Mouse (Mus musculus): Measurements from ENCODE around the gene Acsl1. TPM values are rescaled to one million over a fixed set of nuclear protein-coding genes. Genes with fewer than 3 reads are reported as not detected.

Gene Acsl1
- polyA plus RNA-seq, 1 experiment from 2014 or later = 42.5 TPM

DNA sequence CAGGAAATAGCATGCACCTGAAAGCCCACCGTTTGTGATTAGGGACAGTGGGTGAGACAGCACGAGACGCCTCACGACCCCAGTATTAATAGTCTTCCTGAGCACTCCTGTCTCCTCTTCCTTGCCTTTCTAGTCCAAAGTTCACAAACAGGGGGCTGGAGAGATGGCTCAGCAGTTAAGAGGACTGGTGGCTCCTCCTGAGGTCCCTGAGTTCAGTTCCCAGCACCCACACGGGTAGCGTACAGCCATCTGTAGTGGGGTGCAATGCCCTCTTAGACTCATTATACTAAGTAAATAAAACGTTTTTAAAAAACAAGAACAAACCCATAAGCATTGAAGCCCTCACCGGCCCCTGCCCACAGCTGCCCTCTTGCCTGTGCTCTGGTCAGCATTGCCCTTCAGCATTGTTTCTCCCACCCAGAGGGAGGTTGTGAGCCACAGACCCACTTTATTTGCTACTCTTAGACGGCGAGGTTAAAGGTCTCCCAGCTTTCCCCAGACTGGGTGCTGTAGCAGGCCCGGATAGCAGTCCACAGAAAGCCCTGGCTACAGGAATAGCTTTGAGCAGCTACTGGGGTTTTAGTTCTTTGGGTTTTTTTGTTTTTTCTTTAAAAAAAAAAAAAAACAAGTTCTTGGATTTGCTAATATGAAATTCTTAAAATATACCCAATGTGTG lies 22.8 kb downstream of the Acsl1 start:
- ATAC-seq = no peak
- WGBS (ENCODE audit: insufficient replicate concordance) = 73% methylated on average over 11 of the region's 11 CpGs
- Histone ChIP-seq H3K9ac (no peak overlapping the region), H3K27me3 (replicated peaks) (no peaks in the 10 kb centered on the region), H3K4me1 (peaks cover 81% of the 10 kb centered on the region), H3K4me2 (no peak overlapping the region), H3K9me3 (replicated peaks) (no peaks in the 10 kb centered on the region), H3K36me3 (peaks cover 37% of the 10 kb centered on the region), H3K4me3 (no peak overlapping the region), H3K27ac (peak overlapping the region; percentile 59; the same call in 1 of the 2 replicates)

DNA sequence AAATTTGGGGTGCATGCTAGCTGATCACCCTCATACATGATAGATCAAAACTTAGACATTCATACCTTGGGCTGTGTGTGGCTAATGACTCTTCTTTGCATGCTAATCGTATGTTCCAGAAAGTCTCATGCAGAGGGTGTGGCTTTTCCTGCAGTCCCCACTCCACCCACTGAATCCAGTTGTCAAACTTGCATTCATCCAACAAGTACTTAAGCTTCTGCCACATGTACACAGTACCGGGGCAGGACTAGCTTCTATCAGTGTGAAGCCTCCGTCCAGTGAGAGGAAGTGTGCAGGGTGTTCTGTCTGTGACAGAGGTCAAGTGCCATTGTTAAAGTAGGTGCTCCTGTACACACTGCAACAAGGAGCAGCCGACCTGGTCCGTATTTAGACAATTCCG lies 26.0 kb downstream of the Acsl1 start:
- Histone ChIP-seq H3K36me3 (peaks cover 37% of the 10 kb centered on the region), H3K4me2 (peak overlapping the region; percentile 29), H3K27me3 (replicated peaks) (no peaks in the 10 kb centered on the region), H3K27ac (peak overlapping the region; percentile 76), H3K4me1 (peaks cover 87% of the 10 kb centered on the region), H3K9me3 (replicated peaks) (no peaks in the 10 kb centered on the region), H3K4me3 (no peak overlapping the region), H3K9ac (peak overlapping the region; percentile 20; the same call in 1 of the 2 replicates)
- peak; percentile 67 for ATAC-seq
- 51% methylated on average over 6 of the region's 6 CpGs for WGBS (ENCODE audit: insufficient replicate concordance)

- 39% methylated on average over 15 of the region's 15 CpGs for WGBS (ENCODE audit: insufficient replicate concordance)
- Histone ChIP-seq H3K9ac (no peak overlapping the region), H3K4me2 (peak overlapping the region; percentile 29), H3K4me1 (peaks cover 88% of the 10 kb centered on the region), H3K27ac (peak overlapping the region; percentile 76), H3K36me3 (peaks cover 37% of the 10 kb centered on the region), H3K27me3 (replicated peaks) (no peaks in the 10 kb centered on the region), H3K4me3 (no peak overlapping the region), H3K9me3 (replicated peaks) (no peaks in the 10 kb centered on the region)
- no peak; the same call in 1 of the 2 replicates for ATAC-seq
Measured at GRCm38 (mm10) chr8:46497314-46498011, 26.6 kb downstream of the Acsl1 start.

GRCm38 (mm10) chr8:46499376-46500061 lies 28.7 kb downstream of the Acsl1 start:
- 37% methylated on average over 19 of the region's 19 CpGs for WGBS (ENCODE audit: insufficient replicate concordance)
- no peaks in the 10 kb centered on the region for H3K27me3 ChIP-seq (replicated peaks)
- peak; percentile 58 for ATAC-seq
- H3K4me1 ChIP-seq = peaks cover 89% of the 10 kb centered on the region
- peak overlapping the region; percentile 76 for H3K27ac ChIP-seq
- H3K4me2 ChIP-seq = peak overlapping the region; percentile 41
- no peaks in the 10 kb centered on the region for H3K9me3 ChIP-seq (replicated peaks)
- H3K9ac ChIP-seq = no peak overlapping the region
- peaks cover 30% of the 10 kb centered on the region for H3K36me3 ChIP-seq
- no peak overlapping the region for H3K4me3 ChIP-seq

GRCm38 (mm10) chr8:46502333-46503071 lies 31.7 kb downstream of the Acsl1 start:
- H3K27me3 ChIP-seq (replicated peaks) = no peaks in the 10 kb centered on the region
- ATAC-seq = no peak
- peak overlapping the region; percentile 13; the same call in 1 of the 2 replicates for H3K4me2 ChIP-seq
- WGBS (ENCODE audit: insufficient replicate concordance) = 56% methylated on average over 19 of the region's 19 CpGs
- H3K9me3 ChIP-seq (replicated peaks) = no peaks in the 10 kb centered on the region
- no peak overlapping the region for H3K4me3 ChIP-seq
- no peak overlapping the region for H3K27ac ChIP-seq
- H3K9ac ChIP-seq = 0 out of 2 replicates have a peak overlapping the region, but pooled peaks have one; percentile 8
- peaks cover 27% of the 10 kb centered on the region for H3K36me3 ChIP-seq
- H3K4me1 ChIP-seq = peaks cover 65% of the 10 kb centered on the region

DNA sequence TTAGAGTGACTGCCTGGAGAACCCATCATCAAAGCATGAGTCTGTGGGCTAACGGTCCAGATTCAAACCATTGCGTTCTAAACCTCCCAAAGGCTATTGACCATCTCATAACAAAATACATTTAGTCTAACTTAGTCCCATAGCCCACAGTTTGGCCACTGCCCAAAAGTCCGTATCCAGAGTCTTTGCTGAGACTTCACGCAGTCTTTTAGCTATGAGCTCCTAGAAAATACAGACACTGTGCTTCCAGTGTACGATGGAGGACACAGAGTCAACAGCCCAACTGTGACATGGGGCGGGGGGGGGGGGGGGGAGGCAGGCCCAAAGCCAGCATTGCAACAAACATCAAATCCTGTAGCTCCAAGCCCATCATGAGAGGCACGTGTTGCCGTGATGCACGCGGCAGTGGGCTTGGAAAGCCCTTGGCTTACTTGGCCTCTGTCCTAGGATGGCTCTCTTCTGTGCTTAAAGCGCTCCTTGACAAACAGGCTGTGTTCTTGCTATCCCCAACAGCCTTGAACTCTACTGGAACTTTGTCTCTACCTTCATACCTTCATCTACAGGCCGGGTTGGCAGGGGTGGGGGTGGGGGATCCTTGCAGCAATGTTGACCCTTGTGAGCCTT lies 32.3 kb downstream of the Acsl1 start:
- Histone ChIP-seq H3K4me1 (peaks cover 58% of the 10 kb centered on the region), H3K27ac (no peak overlapping the region; the same call in 1 of the 2 replicates), H3K4me3 (no peak overlapping the region), H3K4me2 (0 out of 2 replicates have a peak overlapping the region, but pooled peaks have one; percentile 13), H3K9me3 (replicated peaks) (no peaks in the 10 kb centered on the region), H3K36me3 (peaks cover 32% of the 10 kb centered on the region), H3K9ac (no peak overlapping the region), H3K27me3 (replicated peaks) (no peaks in the 10 kb centered on the region)
- WGBS (ENCODE audit: insufficient replicate concordance) = 79% methylated on average over 12 of the region's 12 CpGs
- ATAC-seq = no peak

DNA sequence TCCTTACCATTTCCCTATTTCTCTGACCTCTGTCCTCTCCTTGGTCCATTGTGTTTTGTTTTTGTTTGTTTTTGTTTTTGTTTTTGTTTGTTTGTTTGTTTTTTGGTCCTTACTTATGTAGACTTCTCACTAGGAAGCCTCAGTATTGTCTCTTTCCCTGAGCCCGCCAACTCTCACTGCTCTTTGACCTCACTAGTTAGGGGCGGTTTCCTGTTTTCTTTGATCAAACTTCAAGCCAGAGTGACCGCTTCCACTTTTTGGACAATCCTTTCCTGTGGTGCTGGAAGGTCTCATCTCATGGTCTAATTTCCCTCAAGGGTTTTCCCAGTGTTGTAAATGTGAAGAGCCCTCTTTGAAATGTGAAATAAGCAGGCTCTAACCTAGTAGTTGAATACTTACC lies 33.4 kb downstream of the Acsl1 start:
- Histone ChIP-seq H3K4me1 (peaks cover 48% of the 10 kb centered on the region), H3K4me2 (no peak overlapping the region), H3K9ac (no peak overlapping the region), H3K9me3 (replicated peaks) (no peaks in the 10 kb centered on the region), H3K4me3 (no peak overlapping the region), H3K27ac (no peak overlapping the region), H3K27me3 (replicated peaks) (no peaks in the 10 kb centered on the region), H3K36me3 (peaks cover 43% of the 10 kb centered on the region)
- whole genome bisulfite sequencing (ENCODE audit: insufficient replicate concordance) = 50% methylated on average over 3 of the region's 3 CpGs
- no peak for ATAC-seq

- H3K27me3 ChIP-seq (replicated peaks) = no peaks in the 10 kb centered on the region
- no peak for ATAC-seq
- no peak overlapping the region for H3K4me2 ChIP-seq
- H3K4me3 ChIP-seq = no peak overlapping the region
- H3K27ac ChIP-seq = no peak overlapping the region
- H3K9ac ChIP-seq = no peak overlapping the region
- H3K9me3 ChIP-seq (replicated peaks) = no peaks in the 10 kb centered on the region
- H3K4me1 ChIP-seq = peaks cover 8% of the 10 kb centered on the region
- peaks cover 56% of the 10 kb centered on the region for H3K36me3 ChIP-seq
- 74% methylated on average over 14 of the region's 14 CpGs for WGBS (ENCODE audit: insufficient replicate concordance)
Measured at GRCm38 (mm10) chr8:46508488-46509395, 37.9 kb downstream of the Acsl1 start.

GRCm38 (mm10) chr8:46509474-46509873 lies 38.6 kb downstream of the Acsl1 start:
- Histone ChIP-seq H3K4me1 (peaks cover 4% of the 10 kb centered on the region; the same call in 1 of the 2 replicates), H3K27me3 (replicated peaks) (no peaks in the 10 kb centered on the region), H3K4me2 (no peak overlapping the region), H3K4me3 (no peak overlapping the region), H3K9me3 (replicated peaks) (no peaks in the 10 kb centered on the region), H3K36me3 (peaks cover 60% of the 10 kb centered on the region), H3K27ac (no peak overlapping the region), H3K9ac (no peak overlapping the region)
- ATAC-seq = no peak
- WGBS (ENCODE audit: insufficient replicate concordance) = 80% methylated on average over 3 of the region's 3 CpGs

DNA sequence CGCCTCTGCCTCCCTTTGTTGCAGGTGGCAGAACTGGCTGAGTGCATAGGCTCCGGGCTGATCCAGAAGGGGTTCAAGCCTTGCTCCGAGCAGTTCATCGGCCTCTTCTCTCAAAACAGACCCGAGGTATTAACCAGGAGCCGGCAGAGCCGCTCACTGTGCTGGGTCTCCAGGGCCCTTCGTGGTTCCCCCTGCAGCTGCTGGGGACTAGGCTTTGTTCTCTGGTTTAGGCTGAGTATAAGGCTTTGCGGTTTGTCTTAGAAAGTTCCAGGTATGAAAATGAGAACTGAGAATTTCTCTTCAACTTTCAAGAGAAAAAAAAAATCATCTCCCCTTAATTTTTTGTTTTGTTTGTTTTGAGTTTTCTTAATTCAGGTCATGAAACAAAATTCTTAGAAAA lies 40.5 kb downstream of the Acsl1 start:
- Histone ChIP-seq H3K36me3 (peaks cover 65% of the 10 kb centered on the region), H3K4me3 (no peak overlapping the region), H3K4me2 (no peak overlapping the region), H3K4me1 (peaks cover 4% of the 10 kb centered on the region; the same call in 1 of the 2 replicates), H3K27ac (no peak overlapping the region), H3K27me3 (replicated peaks) (no peaks in the 10 kb centered on the region), H3K9ac (no peak overlapping the region), H3K9me3 (replicated peaks) (no peaks in the 10 kb centered on the region)
- 80% methylated on average over 9 of the region's 9 CpGs for WGBS (ENCODE audit: insufficient replicate concordance)
- ATAC-seq = no peak
